Mouse (Mus musculus): Measurements from ENCODE around the gene Hnf4a.

GRCm38 (mm10) chr2:163463998-163464397, 42.6 kb upstream of the Hnf4a start:
- no peak for TF ChIP-seq POLR2A (IDR thresholded peaks at IDR 0.05; ENCODE audit: low read depth, low read length)
- TF ChIP-seq CTCF (IDR thresholded peaks at IDR 0.05; ENCODE audit: borderline replicate concordance, insufficient read depth, low read length) = no peak
